Mouse (Mus musculus) heart, adult 2 months (tissue): Measurements from ENCODE around the gene Gm10645.

ENCODE experiments used
- CTCF ChIP-seq: fragments of 200-600 bp; IDR thresholded peaks from 2 replicates; pipeline ENCODE4 v1.8.1; 2022; ENCODE audit warnings: antibody characterized with exemption, mild to moderate bottlenecking, moderate library complexity
- POLR2A ChIP-seq: fragments of 200-500 bp; IDR thresholded peaks from 2 replicates; pipeline ENCODE4 v1.6.1; 2011; ENCODE audit warnings: mild to moderate bottlenecking, low read depth, low read length, control low read depth; ENCODE audit not compliant: insufficient read depth

GRCm38 (mm10) chr8:83170894-83171293, 4.9 kb upstream of the Gm10645 start:
- TF ChIP-seq CTCF: no peak
- TF ChIP-seq POLR2A: no peak
